28 mouse cellular contexts compared by ENCODE assay signal in genomic region chr8:8609791-8610190, GRCm38 (mm10). TPM values are rescaled to one million over a fixed set of nuclear protein-coding genes. Genes with fewer than 3 reads are reported as not detected.
DNase-seq lines count a peak whose midpoint lies in the region; ATAC-seq and TF ChIP-seq lines count a peak whose summit lies in the region.
"Had no signal": no experiment of that assay in that cellular context is flagged by ENCODE, and none has a peak within 500 bp of the region (broad histone marks: within the 10 kb centered on the region; RNA-seq: fewer than 3 reads in every experiment).

No protein-coding gene starts in this region.

- TF ChIP-seq EP300 in stomach, postnatal 0 days (optimal IDR thresholded peaks at IDR 0.05): no peak

- H3K36me3 ChIP-seq in embryonic facial prominence, embryonic 13.5 days: no peaks in the 10 kb centered on the region
- no peaks in the 10 kb centered on the region for H3K36me3 ChIP-seq in embryonic facial prominence, embryonic 10.5 days (replicated peaks)
- H3K36me3 ChIP-seq in heart, embryonic 10.5 days: no peaks in the 10 kb centered on the region
- no peaks in the 10 kb centered on the region for H3K36me3 ChIP-seq in stomach, embryonic 16.5 days (ENCODE audit: control insufficient read depth, insufficient read depth, low read length)
- no peaks in the 10 kb centered on the region for H3K36me3 ChIP-seq in stomach, postnatal 0 days (ENCODE audit: control insufficient read depth, insufficient read depth, low read length)
- H3K36me3 ChIP-seq in limb, embryonic 13.5 days: no peaks in the 10 kb centered on the region
- H3K36me3 ChIP-seq in intestine, embryonic 15.5 days: no peaks in the 10 kb centered on the region
- H3K36me3 ChIP-seq: forebrain, embryonic 12.5 days; forebrain, embryonic 15.5 days; heart, embryonic 13.5 days; hindbrain, embryonic 12.5 days; hindbrain, embryonic 15.5 days had no signal

- no peak for DNase-seq in embryonic facial prominence, embryonic 10.5 days (ENCODE audit: low spot score)
- DNase-seq in heart, embryonic 10.5 days (ENCODE audit: low spot score): peak; percentile 53
- DNase-seq in heart, adult 9 months (ENCODE audit: low spot score in 2 of 2): no peak
- DNase-seq in stomach, postnatal 0 days (ENCODE audit: low spot score): no peak
- DNase-seq: adrenal gland, adult 8-10 months; adrenal gland, postnatal 25 days; cerebellum, adult 11-12 months; cerebellum, adult 8-10 months; cerebellum, postnatal 10 days; cerebellum, postnatal 36 days; gastrocnemius, adult 2 months; gastrocnemius, postnatal 25 days; heart, adult 2 months; heart, postnatal 14 days; heart, postnatal 4 days; kidney, adult 18-20 months had no signal

- H3K27ac ChIP-seq in embryonic facial prominence, embryonic 13.5 days: 0 out of 2 replicates have a peak overlapping the region, but pooled peaks have one; percentile 17
- no peak overlapping the region for H3K27ac ChIP-seq in embryonic facial prominence, embryonic 10.5 days (replicated peaks)
- H3K27ac ChIP-seq in heart, embryonic 10.5 days: no peak overlapping the region
- no peak overlapping the region for H3K27ac ChIP-seq in stomach, embryonic 16.5 days (ENCODE audit: low read length)
- no peak overlapping the region for H3K27ac ChIP-seq in stomach, postnatal 0 days (replicated peaks)
- peak overlapping the region; percentile 34; the same call in 1 of the 2 replicates for H3K27ac ChIP-seq in limb, embryonic 13.5 days
- H3K27ac ChIP-seq in intestine, embryonic 15.5 days: no peak overlapping the region
- H3K27ac ChIP-seq: forebrain, embryonic 12.5 days; forebrain, embryonic 15.5 days; gastrocnemius, adult 2 months; heart, adult 2 months; heart, embryonic 13.5 days; hindbrain, embryonic 15.5 days had no signal

- no peak overlapping the region for H3K9ac ChIP-seq in embryonic facial prominence, embryonic 13.5 days
- 0 out of 2 replicates have a peak overlapping the region, but pooled peaks have one; percentile 21 for H3K9ac ChIP-seq in stomach, embryonic 16.5 days (ENCODE audit: low read length)
- H3K9ac ChIP-seq in stomach, postnatal 0 days (ENCODE audit: low read length): no peak overlapping the region
- H3K9ac ChIP-seq in limb, embryonic 13.5 days: no peak overlapping the region
- no peak overlapping the region for H3K9ac ChIP-seq in intestine, embryonic 15.5 days
- H3K9ac ChIP-seq: forebrain, embryonic 12.5 days; forebrain, embryonic 15.5 days; heart, embryonic 13.5 days; hindbrain, embryonic 12.5 days; hindbrain, embryonic 15.5 days had no signal

- TF ChIP-seq CTCF in stomach, postnatal 0 days (IDR thresholded peaks at IDR 0.05; ENCODE audit: low read depth): no peak

- H3K4me2 ChIP-seq in embryonic facial prominence, embryonic 13.5 days: no peak overlapping the region
- H3K4me2 ChIP-seq in stomach, embryonic 16.5 days (ENCODE audit: low read depth, low read length): no peak overlapping the region
- no peak overlapping the region for H3K4me2 ChIP-seq in stomach, postnatal 0 days (replicated peaks; ENCODE audit: low read depth)
- H3K4me2 ChIP-seq in limb, embryonic 13.5 days (replicated peaks): no peak overlapping the region
- H3K4me2 ChIP-seq in intestine, embryonic 15.5 days (replicated peaks): no peak overlapping the region
- H3K4me2 ChIP-seq: forebrain, embryonic 12.5 days; forebrain, embryonic 15.5 days; heart, embryonic 13.5 days; hindbrain, embryonic 12.5 days; hindbrain, embryonic 15.5 days had no signal

- no peak overlapping the region for H3K4me3 ChIP-seq in embryonic facial prominence, embryonic 13.5 days
- H3K4me3 ChIP-seq in embryonic facial prominence, embryonic 10.5 days: no peak overlapping the region
- no peak overlapping the region for H3K4me3 ChIP-seq in heart, embryonic 10.5 days
- H3K4me3 ChIP-seq in stomach, embryonic 16.5 days (replicated peaks; ENCODE audit: low read length): no peak overlapping the region
- H3K4me3 ChIP-seq in stomach, postnatal 0 days (ENCODE audit: low read depth, low read length): no peak overlapping the region
- no peak overlapping the region for H3K4me3 ChIP-seq in limb, embryonic 13.5 days
- no peak overlapping the region for H3K4me3 ChIP-seq in intestine, embryonic 15.5 days (replicated peaks)
- H3K4me3 ChIP-seq: erythroblast, embryonic 14.5 days; forebrain, embryonic 12.5 days; forebrain, embryonic 15.5 days; gastrocnemius, adult 2 months; heart, adult 2 months; heart, embryonic 13.5 days; hindbrain, embryonic 12.5 days; hindbrain, embryonic 15.5 days had no signal

- WGBS in embryonic facial prominence, embryonic 13.5 days: 11% methylated on average over 7 of the region's 7 CpGs
- 13% methylated on average over 7 of the region's 7 CpGs for WGBS in embryonic facial prominence, embryonic 10.5 days
- WGBS in heart, embryonic 10.5 days: 17% methylated on average over 7 of the region's 7 CpGs
- WGBS in stomach, embryonic 16.5 days: 23% methylated on average over 7 of the region's 7 CpGs
- WGBS in stomach, postnatal 0 days: 24% methylated on average over 7 of the region's 7 CpGs
- WGBS in limb, embryonic 13.5 days: 10% methylated on average over 7 of the region's 7 CpGs
- WGBS in intestine, embryonic 15.5 days: 30% methylated on average over 7 of the region's 7 CpGs

- H3K4me1 ChIP-seq in embryonic facial prominence, embryonic 13.5 days: peaks cover 18% of the 10 kb centered on the region
- peaks cover 16% of the 10 kb centered on the region for H3K4me1 ChIP-seq in embryonic facial prominence, embryonic 10.5 days
- peaks cover 10% of the 10 kb centered on the region for H3K4me1 ChIP-seq in heart, embryonic 10.5 days
- H3K4me1 ChIP-seq in stomach, embryonic 16.5 days (ENCODE audit: control insufficient read depth, insufficient read depth, low read length): peaks cover 13% of the 10 kb centered on the region
- H3K4me1 ChIP-seq in stomach, postnatal 0 days (replicated peaks; ENCODE audit: control insufficient read depth, insufficient read depth): no peaks in the 10 kb centered on the region
- H3K4me1 ChIP-seq in limb, embryonic 13.5 days: peaks cover 16% of the 10 kb centered on the region
- peaks cover 8% of the 10 kb centered on the region; the same call in 1 of the 2 replicates for H3K4me1 ChIP-seq in intestine, embryonic 15.5 days (replicated peaks)

- no peaks in the 10 kb centered on the region for H3K9me3 ChIP-seq in embryonic facial prominence, embryonic 13.5 days
- H3K9me3 ChIP-seq in embryonic facial prominence, embryonic 10.5 days: no peaks in the 10 kb centered on the region
- H3K9me3 ChIP-seq in heart, embryonic 10.5 days: no peaks in the 10 kb centered on the region
- no peaks in the 10 kb centered on the region for H3K9me3 ChIP-seq in stomach, embryonic 16.5 days (replicated peaks; ENCODE audit: control insufficient read depth, low read length)
- H3K9me3 ChIP-seq in stomach, postnatal 0 days (ENCODE audit: control insufficient read depth, low read length): no peaks in the 10 kb centered on the region
- H3K9me3 ChIP-seq in limb, embryonic 13.5 days: no peaks in the 10 kb centered on the region
- H3K9me3 ChIP-seq in intestine, embryonic 15.5 days: no peaks in the 10 kb centered on the region
- H3K9me3 ChIP-seq: forebrain, embryonic 12.5 days; forebrain, embryonic 15.5 days; heart, embryonic 13.5 days; hindbrain, embryonic 12.5 days; hindbrain, embryonic 15.5 days had no signal

- H3K27me3 ChIP-seq in embryonic facial prominence, embryonic 13.5 days: no peaks in the 10 kb centered on the region
- H3K27me3 ChIP-seq in embryonic facial prominence, embryonic 10.5 days (replicated peaks; ENCODE audit: low read depth, poor library complexity, severe bottlenecking): peaks cover 12% of the 10 kb centered on the region; the same call in 1 of the 2 replicates
- no peaks in the 10 kb centered on the region for H3K27me3 ChIP-seq in heart, embryonic 10.5 days (ENCODE audit: insufficient read depth, poor library complexity, severe bottlenecking)
- H3K27me3 ChIP-seq in stomach, embryonic 16.5 days (ENCODE audit: control insufficient read depth, insufficient read depth, low read length): no peaks in the 10 kb centered on the region
- no peaks in the 10 kb centered on the region for H3K27me3 ChIP-seq in stomach, postnatal 0 days (ENCODE audit: control insufficient read depth, insufficient read depth, low read length)
- no peaks in the 10 kb centered on the region for H3K27me3 ChIP-seq in limb, embryonic 13.5 days
- H3K27me3 ChIP-seq in intestine, embryonic 15.5 days (replicated peaks): no peaks in the 10 kb centered on the region
- H3K27me3 ChIP-seq: forebrain, embryonic 15.5 days; heart, embryonic 13.5 days; hindbrain, embryonic 12.5 days; hindbrain, embryonic 15.5 days had no signal

- ATAC-seq in embryonic facial prominence, embryonic 13.5 days (ENCODE audit: insufficient number of reproducible peaks, insufficient read depth, low FRiP score, low TSS enrichment, low read depth): no peak
- no peak for ATAC-seq in stomach, embryonic 16.5 days (ENCODE audit: insufficient read depth, low FRiP score)
- no peak for ATAC-seq in stomach, postnatal 0 days (ENCODE audit: low FRiP score, low TSS enrichment)
- ATAC-seq in limb, embryonic 13.5 days (ENCODE audit: low FRiP score, low read depth): no peak
- no peak for ATAC-seq in intestine, embryonic 15.5 days
- ATAC-seq: activated CD4-positive, CD25-positive, alpha-beta regulatory T cell, adult 4 months; forebrain, embryonic 15.5 days; intestine, embryonic 16.5 days had no signal

RNA-seq across cellular contexts. Expression of gene Efnb2, which starts 51.3 kb away (rescaled TPM):
- polyA plus RNA-seq in embryonic facial prominence, embryonic 13.5 days (2015; fragmentation: Nextera tagmentation; extraction: Ambion mirVana): 30.9 and 37.1 TPM in 2 replicates
- 32.2 and 33.7 TPM in 2 replicates for polyA plus RNA-seq in embryonic facial prominence, embryonic 10.5 days (2016; fragmentation: Nextera tagmentation; extraction: Ambion mirVana)
- polyA plus RNA-seq in heart, embryonic 10.5 days (2016; fragmentation: Nextera tagmentation; extraction: Ambion mirVana): 15.9 and 24.4 TPM in 2 replicates
- polyA plus RNA-seq in stomach, embryonic 16.5 days (2015; fragmentation: Nextera tagmentation; extraction: Ambion mirVana): 8.4 and 8.7 TPM in 2 replicates
- polyA plus RNA-seq in stomach, postnatal 0 days (2015; fragmentation: Nextera tagmentation; extraction: Ambion mirVana): 7.2 and 7.8 TPM in 2 replicates
- 32.6 and 33.3 TPM in 2 replicates for polyA plus RNA-seq in limb, embryonic 13.5 days (2015; fragmentation: Nextera tagmentation; extraction: Ambion mirVana)
- polyA plus RNA-seq in intestine, embryonic 15.5 days (2015; fragmentation: Nextera tagmentation; extraction: Ambion mirVana): 14.1 TPM in 2 replicates

Comparison
In these comparisons a context has a peak if more than half of its experiments do, and no peak if none do; other contexts are left out.
1. H3K27ac ChIP-seq: peak in embryonic facial prominence, embryonic 13.5 days (single experiment) and limb, embryonic 13.5 days (single experiment); none in embryonic facial prominence, embryonic 10.5 days (single experiment), heart, embryonic 10.5 days (single experiment), stomach, embryonic 16.5 days (single experiment), stomach, postnatal 0 days (single experiment) and intestine, embryonic 15.5 days (single experiment).